8 mouse cellular contexts compared by ENCODE assay signal in the genomic region with DNA sequence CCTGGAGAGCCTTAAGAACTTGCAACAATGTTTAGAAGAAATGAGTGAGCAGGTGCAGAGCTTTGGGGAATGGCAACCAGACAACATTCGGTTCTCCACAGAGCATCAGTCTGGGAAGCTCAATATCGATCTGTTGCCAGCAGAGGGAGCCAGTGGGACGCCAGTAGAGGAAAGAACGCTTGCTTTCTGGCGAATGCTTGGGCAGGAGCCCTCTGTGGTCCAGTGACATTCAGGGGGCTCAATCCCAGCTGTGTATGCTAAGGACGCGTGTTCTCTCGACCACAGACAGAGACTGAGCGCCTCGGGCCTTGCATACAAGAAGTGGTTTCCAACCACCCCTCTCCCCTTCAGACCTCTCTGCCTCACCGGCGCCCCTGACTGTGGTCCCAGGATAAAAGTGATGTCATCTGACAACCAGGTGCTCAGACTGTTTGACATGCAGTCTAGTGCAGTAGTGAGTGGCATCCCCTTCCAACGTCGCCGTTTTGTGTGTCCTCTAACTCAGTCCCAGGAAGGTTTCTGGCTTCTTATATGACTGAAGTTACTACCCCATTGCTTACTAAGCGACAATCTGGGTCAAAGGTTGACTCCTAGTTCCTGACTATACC. TPM values are rescaled to one million over a fixed set of nuclear protein-coding genes. Genes with fewer than 3 reads are reported as not detected.
A peak's percentile ranks its signal among the peaks of the same experiment; 100 is the strongest.
DNase-seq lines count a peak whose midpoint lies in the region; ATAC-seq and TF ChIP-seq lines count a peak whose summit lies in the region.

No protein-coding gene starts in this region.

- H3K4me1 ChIP-seq in MEL (ENCODE audit: control insufficient read depth in 1 of 2, insufficient read depth in 2 of 2, low read length in 2 of 2), result no peaks in the 10 kb centered on the region
- peaks cover 4% of the 10 kb centered on the region; the same call in 1 of the 2 replicates for H3K4me1 ChIP-seq in forebrain, embryonic 15.5 days
- no peaks in the 10 kb centered on the region for H3K4me1 ChIP-seq in lung, postnatal 0 days (ENCODE audit: insufficient read depth, low read depth, low read length)

- peak; percentile 80 to 91 (median 87) for TF ChIP-seq CTCF in MEL (IDR thresholded peaks at IDR 0.05 in 2 of 3, conservative IDR thresholded peaks at IDR 0.05 in 1 of 3; ENCODE audit: control insufficient read depth in 1 of 3, insufficient read depth in 1 of 3, low read depth in 2 of 3, low read length in 3 of 3, poor library complexity in 1 of 3, severe bottlenecking in 1 of 3)
- peak; percentile 85 for TF ChIP-seq CTCF in lung, postnatal 0 days (IDR thresholded peaks at IDR 0.05)

- no peaks in the 10 kb centered on the region for H3K9me3 ChIP-seq in MEL (replicated peaks; ENCODE audit: insufficient read depth, low read length)
- no peaks in the 10 kb centered on the region for H3K9me3 ChIP-seq in forebrain, embryonic 15.5 days
- H3K9me3 ChIP-seq in lung, postnatal 0 days (ENCODE audit: low read length), result no peaks in the 10 kb centered on the region

- no peaks in the 10 kb centered on the region for H3K79me2 ChIP-seq in MEL (ENCODE audit: control insufficient read depth, insufficient read depth, low read length, poor library complexity)

- intact Hi-C loops in heart, postnatal 14 days (cut with DNase I), result no loop called here

- 16% methylated on average over 16 of the region's 16 CpGs for WGBS in forebrain, embryonic 15.5 days
- 10% methylated on average over 16 of the region's 16 CpGs for WGBS in large intestine, adult 2 months
- 11% methylated on average over 16 of the region's 16 CpGs for WGBS in lung, postnatal 0 days

- H3K27ac ChIP-seq in MEL (ENCODE audit: control insufficient read depth, low read depth, low read length), result no peak overlapping the region
- no peak overlapping the region for H3K27ac ChIP-seq in forebrain, embryonic 15.5 days (replicated peaks)
- H3K27ac ChIP-seq in lung, postnatal 0 days (ENCODE audit: low read length), result no peak overlapping the region

- H3K36me3 ChIP-seq in MEL (ENCODE audit: control insufficient read depth in 1 of 2, insufficient read depth in 2 of 2, low read length in 2 of 2), result no peaks in the 10 kb centered on the region
- H3K36me3 ChIP-seq in forebrain, embryonic 15.5 days, result no peaks in the 10 kb centered on the region
- no peaks in the 10 kb centered on the region for H3K36me3 ChIP-seq in lung, postnatal 0 days (ENCODE audit: insufficient read depth, low read length)

- no peaks in the 10 kb centered on the region for H3K27me3 ChIP-seq in MEL (ENCODE audit: control insufficient read depth in 1 of 2, insufficient read depth in 2 of 2, low read length in 2 of 2)
- H3K27me3 ChIP-seq in forebrain, embryonic 15.5 days, result no peaks in the 10 kb centered on the region
- no peaks in the 10 kb centered on the region for H3K27me3 ChIP-seq in lung, postnatal 0 days (replicated peaks; ENCODE audit: insufficient read depth, low read length)

- H3K9ac ChIP-seq in MEL (ENCODE audit: control insufficient read depth, low read depth, low read length, poor library complexity, severe bottlenecking), result no peak overlapping the region
- H3K9ac ChIP-seq in forebrain, embryonic 15.5 days (replicated peaks), result no peak overlapping the region
- no peak overlapping the region for H3K9ac ChIP-seq in lung, postnatal 0 days (replicated peaks; ENCODE audit: low read depth)

- peak overlapping the region; percentile 27 for H3K4me2 ChIP-seq in forebrain, embryonic 15.5 days (replicated peaks)
- no peak overlapping the region for H3K4me2 ChIP-seq in lung, postnatal 0 days (replicated peaks; ENCODE audit: low read depth, low read length)

- peak; percentile 72 for DNase-seq in MEL (ENCODE audit: low read depth, low spot score)
- peak; percentile 59 for DNase-seq in cerebellum, adult 11 months
- DNase-seq in heart, postnatal 14 days, result peak; percentile 77 to 88
- DNase-seq in large intestine, adult 2 months (ENCODE audit: low read depth, low spot score), result peak; percentile 58
- DNase-seq in lung, postnatal 0 days (ENCODE audit: low spot score), result peak; percentile 82
- DNase-seq in ovary, postnatal 36 days (ENCODE audit: low spot score), result peak; percentile 72
- DNase-seq in thymus, postnatal 36 days, result peak; percentile 70 to 74

- no peak for TF ChIP-seq POLR2A in MEL (IDR thresholded peaks at IDR 0.05; ENCODE audit: control insufficient read depth in 1 of 2, insufficient read depth in 1 of 2, low read depth in 1 of 2, low read length in 2 of 2, poor library complexity in 1 of 2)

- peak; percentile 57; the same call in 1 of the 2 replicates for ATAC-seq in forebrain, embryonic 15.5 days (replicated peaks)
- peak; percentile 58 for ATAC-seq in lung, postnatal 0 days

- no peak overlapping the region for H3K4me3 ChIP-seq in MEL (ENCODE audit: control insufficient read depth in 1 of 2, insufficient read depth in 1 of 2, low read depth in 2 of 2, low read length in 2 of 2)
- H3K4me3 ChIP-seq in forebrain, embryonic 15.5 days, result no peak overlapping the region
- no peak overlapping the region for H3K4me3 ChIP-seq in lung, postnatal 0 days (ENCODE audit: low read depth, low read length)

- no peak for TF ChIP-seq EP300 in MEL (IDR thresholded peaks at IDR 0.05; ENCODE audit: low read depth in 1 of 2, low read length in 2 of 2)
- no peak for TF ChIP-seq EP300 in lung, postnatal 0 days (IDR thresholded peaks at IDR 0.05)

- TF ChIP-seq RAD21 in MEL (IDR thresholded peaks at IDR 0.05; ENCODE audit: low read depth, low read length), result peak; percentile 64

TF ChIP-seq in MEL, 35 proteins besides CTCF, POLR2A, EP300 and RAD21:
- TF ChIP-seq MEF2A (IDR thresholded peaks at IDR 0.05; ENCODE audit: extremely low read depth, insufficient replicate concordance, low read depth, low read length, poor library complexity, severe bottlenecking) (no peak), ZC3H11A (IDR thresholded peaks at IDR 0.05; ENCODE audit: low read depth, low read length) (0 out of 2 replicates have a peak, but pooled peaks have one; percentile 8), SMC3 (IDR thresholded peaks at IDR 0.05; ENCODE audit: low read depth, low read length) (peak; percentile 65), CHD1 (IDR thresholded peaks at IDR 0.05; ENCODE audit: low read depth, low read length) (no peak), MAFK (IDR thresholded peaks at IDR 0.05; ENCODE audit: borderline replicate concordance, low read depth, low read length) (no peak), POLR2AphosphoS2 (IDR thresholded peaks at IDR 0.05; ENCODE audit: low read length) (no peak), MYB (IDR thresholded peaks at IDR 0.05; ENCODE audit: low read depth, low read length) (no peak), POLR2AphosphoS5 (IDR thresholded peaks at IDR 0.05; ENCODE audit: borderline replicate concordance, low read depth, low read length) (no peak), HCFC1 (IDR thresholded peaks at IDR 0.05; ENCODE audit: low read depth, low read length) (no peak), MAX (IDR thresholded peaks at IDR 0.05; ENCODE audit: low read length) (no peak), MYC (IDR thresholded peaks at IDR 0.05; ENCODE audit: low read depth, low read length) (no peak), GATA1 (IDR thresholded peaks at IDR 0.05; ENCODE audit: low read depth, low read length) (no peak), GABPA (IDR thresholded peaks at IDR 0.05; ENCODE audit: low read depth, low read length) (no peak)

RNA-seq across cellular contexts. Expression of a gene that starts 16.9 kb away (rescaled TPM):
- total RNA-seq in MEL (2012; rRNA removed), result not detected in 2 replicates
- polyA plus RNA-seq in MEL (2012; ENCODE audit: insufficient read depth in 1 of 2, insufficient read length in 2 of 2, low read depth in 1 of 2, low replicate concordance in 2 of 2, missing spikeins in 1 of 2), result not detected
- not detected in 2 replicates for polyA plus RNA-seq in forebrain, embryonic 15.5 days (2015; fragmentation: Nextera tagmentation; extraction: Ambion mirVana)
- not detected for total RNA-seq in heart, postnatal 14 days (2021)
- polyA plus RNA-seq in large intestine, adult 2 months (2012; rRNA removed), result not detected in 2 replicates
- 483 and 564 TPM in 2 replicates for polyA plus RNA-seq in lung, postnatal 0 days (2015; fragmentation: Nextera tagmentation; extraction: Ambion mirVana)

RNA-seq across cellular contexts. Expression of a gene that starts 17.2 kb away (rescaled TPM):
- total RNA-seq in MEL (2012; rRNA removed), result not detected in 2 replicates
- not detected for polyA plus RNA-seq in MEL (2012; ENCODE audit: insufficient read depth in 1 of 2, insufficient read length in 2 of 2, low read depth in 1 of 2, low replicate concordance in 2 of 2, missing spikeins in 1 of 2)
- polyA plus RNA-seq in forebrain, embryonic 15.5 days (2015; fragmentation: Nextera tagmentation; extraction: Ambion mirVana), result not detected in 2 replicates
- total RNA-seq in heart, postnatal 14 days (2021), result not detected
- polyA plus RNA-seq in large intestine, adult 2 months (2012; rRNA removed), result not detected in 2 replicates
- not detected in 2 replicates for polyA plus RNA-seq in lung, postnatal 0 days (2015; fragmentation: Nextera tagmentation; extraction: Ambion mirVana)

RNA-seq across cellular contexts. Expression of a gene that starts 32.5 kb away (rescaled TPM):
- 0.08 and 0.23 TPM in 2 replicates for total RNA-seq in MEL (2012; rRNA removed)
- polyA plus RNA-seq in MEL (2012; ENCODE audit: insufficient read depth in 1 of 2, insufficient read length in 2 of 2, low read depth in 1 of 2, low replicate concordance in 2 of 2, missing spikeins in 1 of 2), result under 1 TPM in 1 of 2 experiments, not detected in 1; 0.79 TPM
- polyA plus RNA-seq in forebrain, embryonic 15.5 days (2015; fragmentation: Nextera tagmentation; extraction: Ambion mirVana), result 0.06 and 0.11 TPM in 2 replicates
- under 1 TPM; 0.15 to 0.17 TPM for total RNA-seq in heart, postnatal 14 days (2021)
- 1.2 and 1.4 TPM in 2 replicates for polyA plus RNA-seq in large intestine, adult 2 months (2012; rRNA removed)
- 0.04 TPM in 1 of 2 replicates, not detected in the other for polyA plus RNA-seq in lung, postnatal 0 days (2015; fragmentation: Nextera tagmentation; extraction: Ambion mirVana)

RNA-seq across cellular contexts. Expression of a gene that starts 42.0 kb away (rescaled TPM):
- not detected in 2 replicates for total RNA-seq in MEL (2012; rRNA removed)
- polyA plus RNA-seq in MEL (2012; ENCODE audit: insufficient read depth in 1 of 2, insufficient read length in 2 of 2, low read depth in 1 of 2, low replicate concordance in 2 of 2, missing spikeins in 1 of 2), result not detected
- polyA plus RNA-seq in forebrain, embryonic 15.5 days (2015; fragmentation: Nextera tagmentation; extraction: Ambion mirVana), result not detected in 2 replicates
- total RNA-seq in heart, postnatal 14 days (2021), result not detected
- not detected in 2 replicates for polyA plus RNA-seq in large intestine, adult 2 months (2012; rRNA removed)
- not detected in 2 replicates for polyA plus RNA-seq in lung, postnatal 0 days (2015; fragmentation: Nextera tagmentation; extraction: Ambion mirVana)

RNA-seq across cellular contexts. Expression of a gene that starts 51.4 kb away (rescaled TPM):
- total RNA-seq in MEL (2012; rRNA removed), result 0.20 and 0.27 TPM in 2 replicates
- polyA plus RNA-seq in MEL (2012; ENCODE audit: insufficient read depth in 1 of 2, insufficient read length in 2 of 2, low read depth in 1 of 2, low replicate concordance in 2 of 2, missing spikeins in 1 of 2), result 1 to 10 TPM in 1 of 2 experiments, not detected in 1; 1.3 TPM
- polyA plus RNA-seq in forebrain, embryonic 15.5 days (2015; fragmentation: Nextera tagmentation; extraction: Ambion mirVana), result 1.2 and 1.5 TPM in 2 replicates
- not detected for total RNA-seq in heart, postnatal 14 days (2021)
- polyA plus RNA-seq in large intestine, adult 2 months (2012; rRNA removed), result 0.19 and 0.43 TPM in 2 replicates
- polyA plus RNA-seq in lung, postnatal 0 days (2015; fragmentation: Nextera tagmentation; extraction: Ambion mirVana), result not detected in 2 replicates

Comparison
In these comparisons a context has a peak if more than half of its experiments do, and no peak if none do; other contexts are left out.
1. RNA of a gene that starts 16.9 kb away (polyA plus RNA-seq): 483 to 564 TPM in lung, postnatal 0 days; not detected in forebrain, embryonic 15.5 days, not detected in MEL and not detected in large intestine, adult 2 months; every median in the first group is over 100 times any median in the second.
2. Peak in every context shown above with its lines, with median percentiles within 50 percentile points of each other: DNase-seq.